Mouse (Mus musculus) stomach, embryonic 16.5 days (tissue): ENCODE measurements around the gene Dtymk. TPM values are rescaled to one million over a fixed set of nuclear protein-coding genes. Genes with fewer than 3 reads are reported as not detected.
A peak's percentile ranks its signal among the peaks of the same experiment; 100 is the strongest.

Source experiments
- ATAC-seq: fragments of 200-750 bp; cut with Nextera tagmentation; 2 replicates; pipeline ENCODE4 v1.8.0; 2017; ENCODE audit warnings: moderate number of reproducible peaks, moderate TSS enrichment; ENCODE audit not compliant: insufficient read depth, low FRiP score
- H3K27ac ChIP-seq: fragments of 300-500 bp; sonication (generic); 2 replicates; pipeline ENCODE4 v1.5.1; 2014; ENCODE audit warnings: low read length
- H3K27me3 ChIP-seq: fragments of 300-500 bp; sonication (generic); 2 replicates; pipeline ENCODE4 v1.6.1; 2014; ENCODE audit warnings: low read length, control low read depth, mixed read lengths; ENCODE audit not compliant: control insufficient read depth, insufficient read depth
- H3K36me3 ChIP-seq: fragments of 300-500 bp; sonication (generic); 2 replicates; pipeline ENCODE4 v1.6.1; 2014; ENCODE audit warnings: low read length; ENCODE audit not compliant: control insufficient read depth, insufficient read depth
- H3K4me1 ChIP-seq: fragments of 300-500 bp; sonication (generic); 2 replicates; pipeline ENCODE4 v1.6.1; 2014; ENCODE audit warnings: low read length, control low read depth, mixed read lengths; ENCODE audit not compliant: control insufficient read depth, insufficient read depth
- H3K4me2 ChIP-seq: fragments of 300-500 bp; sonication (generic); 2 replicates; pipeline ENCODE4 v1.6.1; 2014; ENCODE audit warnings: low read depth, low read length, mixed read lengths
- H3K4me3 ChIP-seq: fragments of 300-500 bp; sonication (generic); replicated peaks from 2 replicates; pipeline ENCODE4 v1.5.1; 2014; ENCODE audit warnings: mild to moderate bottlenecking, low read length
- H3K9ac ChIP-seq: fragments of 300-500 bp; sonication (generic); 2 replicates; pipeline ENCODE4 v1.6.1; 2014; ENCODE audit warnings: low read length
- H3K9me3 ChIP-seq: fragments of 300-500 bp; sonication (generic); replicated peaks from 2 replicates; pipeline ENCODE4 v1.6.1; 2016; ENCODE audit warnings: low read length, control low read depth; ENCODE audit not compliant: control insufficient read depth
- WGBS: fragments of 180-500 bp; shearing (Covaris S2); extraction: QIAGEN DNeasy Blood & Tissue Kit; methylation state at CpG from one replicate; pipeline ENCODE4 v1.1.7; 2014; 5-methylcytosine and 5-hydroxymethylcytosine counted together
- polyA plus RNA-seq: library from polyadenylated mRNA; unstranded; fragments of >200 nt; fragmentation: Nextera tagmentation; extraction: Ambion mirVana; gene quantifications from 2 replicates; pipeline ENCODE4 v1.2.1, GENCODE M21; 2015

The Dtymk gene
- polyA plus RNA-seq, 1 experiment from 2014 or later, result 210 TPM

- ATAC-seq, result no peak
- Histone ChIP-seq H3K27me3 (no peaks in the 10 kb centered on the region), H3K9me3 (no peaks in the 10 kb centered on the region), H3K27ac (no peak overlapping the region), H3K4me2 (no peak overlapping the region), H3K4me1 (peaks cover 10% of the 10 kb centered on the region), H3K36me3 (peaks cover 25% of the 10 kb centered on the region), H3K4me3 (no peak overlapping the region), H3K9ac (no peak overlapping the region)
- WGBS, result 97% methylated on average over 3 of the region's 3 CpGs
Measured at GRCm38 (mm10) chr1:93810011-93810410, 8.3 kb upstream of the Dtymk start.

GRCm38 (mm10) chr1:93808871-93809270, 7.1 kb upstream of the Dtymk start:
- H3K36me3 ChIP-seq, result peaks cover 23% of the 10 kb centered on the region
- no peaks in the 10 kb centered on the region for H3K27me3 ChIP-seq
- 72% methylated on average over 4 of the region's 4 CpGs for WGBS
- H3K4me2 ChIP-seq, result no peak overlapping the region
- H3K4me1 ChIP-seq, result peaks cover 17% of the 10 kb centered on the region
- H3K9me3 ChIP-seq, result no peaks in the 10 kb centered on the region
- H3K9ac ChIP-seq, result no peak overlapping the region
- no peak overlapping the region for H3K27ac ChIP-seq
- no peak overlapping the region for H3K4me3 ChIP-seq
- ATAC-seq, result no peak

- H3K36me3 ChIP-seq, result peaks cover 17% of the 10 kb centered on the region
- ATAC-seq, result no peak
- H3K9ac ChIP-seq, result 0 out of 2 replicates have a peak overlapping the region, but pooled peaks have one; percentile 37
- no peaks in the 10 kb centered on the region for H3K27me3 ChIP-seq
- no peaks in the 10 kb centered on the region for H3K9me3 ChIP-seq
- H3K27ac ChIP-seq, result no peak overlapping the region
- WGBS, result 64% methylated on average over 5 of the region's 5 CpGs
- no peak overlapping the region for H3K4me3 ChIP-seq
- peaks cover 21% of the 10 kb centered on the region for H3K4me1 ChIP-seq
- H3K4me2 ChIP-seq, result peak overlapping the region; percentile 82
Measured at GRCm38 (mm10) chr1:93805221-93805951, 3.7 kb upstream of the Dtymk start.

GRCm38 (mm10) chr1:93804818-93805217, 3.1 kb upstream of the Dtymk start:
- Histone ChIP-seq H3K27me3 (no peaks in the 10 kb centered on the region), H3K4me2 (peak overlapping the region; percentile 82), H3K27ac (peak overlapping the region; percentile 24; the same call in 1 of the 2 replicates), H3K9me3 (no peaks in the 10 kb centered on the region), H3K4me3 (peak overlapping the region; percentile 73), H3K9ac (peak overlapping the region; percentile 90), H3K36me3 (peaks cover 17% of the 10 kb centered on the region), H3K4me1 (peaks cover 21% of the 10 kb centered on the region)
- WGBS, result 56% methylated on average over 4 of the region's 4 CpGs
- ATAC-seq, result no peak

- H3K4me2 ChIP-seq, result peak within 1 kb of the TSS; percentile 98
- peak; percentile 95 for ATAC-seq
- H3K27me3 ChIP-seq, result no peaks in the 10 kb centered on the region
- under 1% methylated on average over 94 of the region's 94 CpGs for WGBS
- peak within 1 kb of the TSS; percentile 90 for H3K9ac ChIP-seq
- H3K4me3 ChIP-seq, result peak within 1 kb of the TSS; percentile 73
- H3K4me1 ChIP-seq, result peaks cover 21% of the 10 kb centered on the region
- peak within 1 kb of the TSS; percentile 98 for H3K27ac ChIP-seq
- H3K36me3 ChIP-seq, result peaks cover 13% of the 10 kb centered on the region
- H3K9me3 ChIP-seq, result no peaks in the 10 kb centered on the region
Measured at GRCm38 (mm10) chr1:93803556-93804507, 2.1 kb upstream of the Dtymk start, which contains the start of gene Ing5. Ing5 (plus strand) TSS chr1:93803965.

GRCm38 (mm10) chr1:93802771-93803170, 1.0 kb upstream of the Dtymk start:
- peak overlapping the region; percentile 92 for H3K4me3 ChIP-seq

GRCm38 (mm10) chr1:93800670-93801503, 847 bp downstream of the Dtymk start:
- Histone ChIP-seq H3K4me1 (peaks cover 21% of the 10 kb centered on the region), H3K27ac (peak overlapping the region; percentile 94), H3K4me2 (peak overlapping the region; percentile 98), H3K9ac (peak overlapping the region; percentile 88), H3K9me3 (no peaks in the 10 kb centered on the region), H3K4me3 (peak overlapping the region; percentile 92), H3K36me3 (no peaks in the 10 kb centered on the region), H3K27me3 (no peaks in the 10 kb centered on the region)
- no peak for ATAC-seq
- WGBS, result 71% methylated on average over 21 of the region's 21 CpGs

More at GRCm38 (mm10) chr1:93802771-93803170, 1.0 kb upstream of the Dtymk start:
- Histone ChIP-seq H3K27me3 (no peaks in the 10 kb centered on the region), H3K36me3 (peaks cover 7% of the 10 kb centered on the region; the same call in 1 of the 2 replicates), H3K4me2 (peak overlapping the region; percentile 98), H3K9me3 (no peaks in the 10 kb centered on the region), H3K9ac (no peak overlapping the region), H3K4me1 (peaks cover 21% of the 10 kb centered on the region), H3K27ac (peak overlapping the region; percentile 94)
- WGBS, result 74% methylated on average over 5 of the region's 5 CpGs
- no peak for ATAC-seq

- Histone ChIP-seq H3K4me2 (no peak overlapping the region), H3K9ac (no peak overlapping the region), H3K36me3 (peaks cover 35% of the 10 kb centered on the region), H3K9me3 (no peaks in the 10 kb centered on the region), H3K27ac (no peak overlapping the region), H3K4me3 (no peak overlapping the region), H3K4me1 (no peaks in the 10 kb centered on the region; the same call in 1 of the 2 replicates), H3K27me3 (no peaks in the 10 kb centered on the region)
- 78% methylated on average over 8 of the region's 8 CpGs for whole genome bisulfite sequencing
- no peak for ATAC-seq
Measured at GRCm38 (mm10) chr1:93795886-93796285, 5.8 kb downstream of the Dtymk start.
